Mouse (Mus musculus): ENCODE results near the gene Ggcx. TPM values are rescaled to one million over a fixed set of nuclear protein-coding genes. Genes with fewer than 3 reads are reported as not detected.
A peak's percentile ranks its signal among the peaks of the same experiment; 100 is the strongest.

The Ggcx gene
- polyA plus RNA-seq, 1 experiment from 2014 or later: 17.0 TPM

- Histone ChIP-seq H3K27ac (replicated peaks) (no peak overlapping the region), H3K27me3 (no peaks in the 10 kb centered on the region), H3K4me2 (peak overlapping the region; percentile 64), H3K9me3 (no peaks in the 10 kb centered on the region), H3K4me1 (replicated peaks) (peaks cover 25% of the 10 kb centered on the region), H3K9ac (0 out of 2 replicates have a peak overlapping the region, but pooled peaks have one; percentile 71), H3K4me3 (peak overlapping the region; percentile 65), H3K36me3 (peaks cover 19% of the 10 kb centered on the region)
- WGBS: 86% methylated on average over 5 of the region's 5 CpGs
- ATAC-seq (ENCODE audit: low FRiP score, low read depth): no peak
Measured at GRCm38 (mm10) chr6:72415181-72415580, 1.1 kb downstream of the Ggcx start.

- Histone ChIP-seq H3K27me3 (no peaks in the 10 kb centered on the region), H3K4me1 (replicated peaks) (peaks cover 25% of the 10 kb centered on the region), H3K9me3 (no peaks in the 10 kb centered on the region), H3K27ac (replicated peaks) (no peak overlapping the region), H3K4me3 (no peak overlapping the region), H3K4me2 (no peak overlapping the region), H3K9ac (no peak overlapping the region), H3K36me3 (peaks cover 19% of the 10 kb centered on the region)
- WGBS: 89% methylated on average over 7 of the region's 7 CpGs
- ATAC-seq (ENCODE audit: low FRiP score, low read depth): no peak
Measured at GRCm38 (mm10) chr6:72415964-72416772, 2.1 kb downstream of the Ggcx start.

- Histone ChIP-seq H3K9me3 (no peaks in the 10 kb centered on the region), H3K27ac (replicated peaks) (no peak overlapping the region), H3K27me3 (no peaks in the 10 kb centered on the region), H3K36me3 (peaks cover 36% of the 10 kb centered on the region), H3K4me3 (no peak overlapping the region), H3K4me2 (no peak overlapping the region), H3K4me1 (replicated peaks) (peaks cover 25% of the 10 kb centered on the region), H3K9ac (no peak overlapping the region)
- ATAC-seq (ENCODE audit: low FRiP score, low read depth): no peak
- 94% methylated on average over 4 of the region's 4 CpGs for WGBS
Measured at GRCm38 (mm10) chr6:72418279-72418678, 4.2 kb downstream of the Ggcx start.

DNA sequence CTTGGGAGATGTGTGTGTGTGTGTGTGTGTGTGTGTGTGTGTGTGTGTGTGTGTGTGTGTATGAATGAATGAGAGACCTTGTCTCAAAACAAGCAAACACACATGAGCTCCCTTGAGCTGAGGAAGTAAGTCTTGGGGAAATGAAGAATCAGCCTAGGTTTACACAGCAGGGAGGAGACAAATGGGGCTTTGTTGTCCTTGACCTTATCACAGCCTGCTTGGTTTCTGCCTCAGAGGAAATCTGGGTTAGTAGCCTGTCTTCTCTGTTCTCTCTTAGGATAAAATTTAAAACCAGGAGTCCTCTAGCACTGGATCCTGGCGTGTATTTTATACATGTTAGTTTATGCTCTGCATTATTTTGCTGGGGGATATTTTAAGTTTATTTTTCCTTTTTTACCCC lies 5.7 kb downstream of the Ggcx start:
- Histone ChIP-seq H3K9ac (no peak overlapping the region), H3K4me2 (no peak overlapping the region), H3K4me1 (replicated peaks) (peaks cover 17% of the 10 kb centered on the region), H3K4me3 (no peak overlapping the region), H3K27ac (replicated peaks) (no peak overlapping the region), H3K36me3 (peaks cover 51% of the 10 kb centered on the region), H3K9me3 (no peaks in the 10 kb centered on the region), H3K27me3 (no peaks in the 10 kb centered on the region)
- ATAC-seq (ENCODE audit: low FRiP score, low read depth): no peak
- WGBS: 76% methylated on average over 1 of the region's 1 CpGs

GRCm38 (mm10) chr6:72420901-72421300 lies 6.8 kb downstream of the Ggcx start:
- H3K4me2 ChIP-seq: no peak overlapping the region
- ATAC-seq (ENCODE audit: low FRiP score, low read depth): no peak
- no peak overlapping the region for H3K9ac ChIP-seq
- H3K4me1 ChIP-seq (replicated peaks): peaks cover 6% of the 10 kb centered on the region
- H3K27me3 ChIP-seq: no peaks in the 10 kb centered on the region
- no peak overlapping the region for H3K4me3 ChIP-seq
- no peaks in the 10 kb centered on the region for H3K9me3 ChIP-seq
- WGBS: 96% methylated on average over 10 of the region's 10 CpGs
- H3K27ac ChIP-seq (replicated peaks): no peak overlapping the region
- H3K36me3 ChIP-seq: peaks cover 61% of the 10 kb centered on the region

DNA sequence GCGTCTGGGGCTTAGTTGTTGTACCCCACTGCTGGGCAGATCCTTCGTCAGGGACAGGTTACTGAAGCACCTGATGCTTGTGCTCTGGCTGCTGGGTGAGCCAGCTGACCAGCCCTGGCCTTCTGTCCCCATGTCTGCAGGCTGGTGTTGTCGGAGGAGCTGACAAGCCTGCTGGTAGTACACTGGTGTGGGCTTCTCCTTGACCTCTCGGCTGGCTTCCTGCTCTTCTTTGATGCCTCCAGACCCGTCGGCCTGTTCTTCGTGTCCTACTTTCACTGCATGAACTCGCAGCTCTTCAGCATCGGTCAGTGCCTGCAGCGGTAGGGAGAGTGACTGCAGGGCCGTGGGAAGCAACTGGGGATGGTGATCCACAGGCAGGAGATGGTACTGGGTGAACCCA lies 11.5 kb downstream of the Ggcx start:
- no peak for ATAC-seq (ENCODE audit: low FRiP score, low read depth)
- H3K27ac ChIP-seq (replicated peaks): no peak overlapping the region
- H3K4me1 ChIP-seq (replicated peaks): no peaks in the 10 kb centered on the region
- H3K9ac ChIP-seq: no peak overlapping the region
- H3K27me3 ChIP-seq: no peaks in the 10 kb centered on the region
- peaks cover 70% of the 10 kb centered on the region for H3K36me3 ChIP-seq
- H3K4me3 ChIP-seq: no peak overlapping the region
- no peaks in the 10 kb centered on the region for H3K9me3 ChIP-seq
- no peak overlapping the region for H3K4me2 ChIP-seq
- 95% methylated on average over 11 of the region's 11 CpGs for WGBS

DNA sequence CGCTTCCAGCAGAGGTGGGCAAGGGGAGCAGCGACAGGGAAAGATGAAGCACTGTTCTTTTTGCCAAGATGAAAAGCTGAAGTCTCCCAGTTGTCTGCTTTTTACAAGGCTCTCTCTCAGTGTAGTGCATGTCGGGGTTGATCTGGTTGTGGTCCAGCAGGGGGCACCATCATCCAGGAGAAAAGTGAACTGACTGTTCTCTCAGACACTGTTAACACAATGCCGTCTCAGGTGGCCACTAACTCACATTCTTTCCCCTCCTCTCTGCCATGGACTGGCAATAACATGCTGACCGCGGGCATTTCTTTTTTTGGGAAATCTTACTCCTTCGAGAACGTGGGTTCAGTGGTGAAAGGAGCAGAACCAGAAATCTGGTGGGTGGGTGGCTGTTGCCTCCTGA lies 13.9 kb downstream of the Ggcx start:
- no peak overlapping the region for H3K27ac ChIP-seq (replicated peaks)
- H3K9ac ChIP-seq: no peak overlapping the region
- H3K27me3 ChIP-seq: no peaks in the 10 kb centered on the region
- H3K4me2 ChIP-seq: no peak overlapping the region
- ATAC-seq (ENCODE audit: low FRiP score, low read depth): peak; percentile 70
- H3K9me3 ChIP-seq: no peaks in the 10 kb centered on the region
- H3K4me3 ChIP-seq: no peak overlapping the region
- 33% methylated on average over 8 of the region's 8 CpGs for WGBS
- H3K4me1 ChIP-seq (replicated peaks): no peaks in the 10 kb centered on the region
- peaks cover 72% of the 10 kb centered on the region for H3K36me3 ChIP-seq

GRCm38 (mm10) chr6:72429061-72429842 lies 15.1 kb downstream of the Ggcx start:
- Histone ChIP-seq H3K27me3 (no peaks in the 10 kb centered on the region), H3K4me1 (replicated peaks) (no peaks in the 10 kb centered on the region), H3K36me3 (peaks cover 71% of the 10 kb centered on the region), H3K9me3 (no peaks in the 10 kb centered on the region), H3K9ac (no peak overlapping the region), H3K4me3 (no peak overlapping the region), H3K4me2 (no peak overlapping the region), H3K27ac (replicated peaks) (no peak overlapping the region)
- 90% methylated on average over 21 of the region's 21 CpGs for WGBS
- ATAC-seq (ENCODE audit: low FRiP score, low read depth): no peak

GRCm38 (mm10) chr6:72430989-72431921 lies 17.1 kb downstream of the Ggcx start:
- H3K27ac ChIP-seq (replicated peaks): no peak overlapping the region
- no peak overlapping the region for H3K9ac ChIP-seq
- H3K4me1 ChIP-seq (replicated peaks): peaks cover 13% of the 10 kb centered on the region
- no peak overlapping the region for H3K4me3 ChIP-seq
- no peak for ATAC-seq (ENCODE audit: low FRiP score, low read depth)
- H3K36me3 ChIP-seq: peaks cover 72% of the 10 kb centered on the region
- WGBS: 36% methylated on average over 5 of the region's 5 CpGs
- no peaks in the 10 kb centered on the region for H3K27me3 ChIP-seq
- no peaks in the 10 kb centered on the region for H3K9me3 ChIP-seq
- no peak overlapping the region for H3K4me2 ChIP-seq

GRCm38 (mm10) chr6:72432153-72432552 lies 18.0 kb downstream of the Ggcx start:
- Histone ChIP-seq H3K9ac (no peak overlapping the region), H3K9me3 (no peaks in the 10 kb centered on the region), H3K36me3 (peaks cover 77% of the 10 kb centered on the region), H3K27ac (replicated peaks) (no peak overlapping the region), H3K4me2 (no peak overlapping the region), H3K4me3 (no peak overlapping the region), H3K27me3 (no peaks in the 10 kb centered on the region), H3K4me1 (replicated peaks) (peaks cover 22% of the 10 kb centered on the region)
- WGBS: 88% methylated on average over 2 of the region's 2 CpGs
- no peak for ATAC-seq (ENCODE audit: low FRiP score, low read depth)

DNA sequence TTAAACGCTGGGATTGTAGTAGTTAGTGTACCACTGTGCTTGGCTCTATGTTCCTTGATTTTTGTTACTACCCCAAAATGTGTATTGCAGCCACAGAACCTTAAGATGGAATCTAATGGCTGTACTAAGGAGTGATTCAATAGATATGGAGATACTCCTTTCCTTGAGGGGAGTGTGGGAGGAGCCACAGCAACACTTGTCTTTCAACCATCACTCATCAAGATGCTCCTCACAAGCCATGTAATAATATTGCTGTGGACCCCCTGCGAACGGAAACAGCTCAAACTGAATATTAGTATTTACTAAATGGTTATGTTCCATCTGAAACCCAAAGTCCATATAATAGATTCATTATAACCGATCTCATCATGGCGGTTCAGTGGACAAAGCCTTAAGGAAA lies 24.1 kb downstream of the Ggcx start:
- peak overlapping the region; percentile 86 for H3K4me3 ChIP-seq
- no peaks in the 10 kb centered on the region for H3K9me3 ChIP-seq
- H3K4me1 ChIP-seq (replicated peaks): peaks cover 47% of the 10 kb centered on the region
- H3K36me3 ChIP-seq: peaks cover 41% of the 10 kb centered on the region
- no peaks in the 10 kb centered on the region for H3K27me3 ChIP-seq
- peak overlapping the region; percentile 99 for H3K9ac ChIP-seq
- WGBS: 5% methylated on average over 5 of the region's 5 CpGs
- peak overlapping the region; percentile 78 for H3K4me2 ChIP-seq
- peak overlapping the region; percentile 98 for H3K27ac ChIP-seq (replicated peaks)
- no peak for ATAC-seq (ENCODE audit: low FRiP score, low read depth)
